10 mouse cellular contexts compared by ENCODE assay signal in genomic region chr7:127918203-127918602, GRCm38 (mm10). TPM values are rescaled to one million over a fixed set of nuclear protein-coding genes. Genes with fewer than 3 reads are reported as not detected.
DNase-seq lines count a peak whose midpoint lies in the region; ATAC-seq lines count a peak whose summit lies in the region.
"Had no signal": no experiment of that assay in that cellular context is flagged by ENCODE, and none has a peak within 500 bp of the region (broad histone marks: within the 10 kb centered on the region; RNA-seq: fewer than 3 reads in every experiment).

No protein-coding gene starts in this region.

- no peaks in the 10 kb centered on the region for H3K9me3 ChIP-seq in midbrain, embryonic 14.5 days (ENCODE audit: control insufficient read depth, low read length)
- H3K9me3 ChIP-seq in midbrain, embryonic 15.5 days = no peaks in the 10 kb centered on the region
- H3K9me3 ChIP-seq: hindbrain, embryonic 15.5 days; neural tube, embryonic 13.5 days had no signal

- H3K27ac ChIP-seq in midbrain, embryonic 14.5 days (replicated peaks; ENCODE audit: low read depth, low read length) = no peak overlapping the region
- H3K27ac ChIP-seq in midbrain, embryonic 15.5 days = no peak overlapping the region
- H3K27ac ChIP-seq: hindbrain, embryonic 15.5 days; neural tube, embryonic 13.5 days had no signal

- 57% methylated on average over 3 of the region's 3 CpGs for WGBS in midbrain, embryonic 14.5 days
- 64% methylated on average over 3 of the region's 3 CpGs for WGBS in midbrain, embryonic 15.5 days

- H3K27me3 ChIP-seq in midbrain, embryonic 14.5 days (ENCODE audit: control insufficient read depth, insufficient read depth, low read length) = no peaks in the 10 kb centered on the region
- H3K27me3 ChIP-seq in midbrain, embryonic 15.5 days (replicated peaks) = no peaks in the 10 kb centered on the region
- H3K27me3 ChIP-seq: hindbrain, embryonic 15.5 days; neural tube, embryonic 13.5 days had no signal

- ATAC-seq in midbrain, embryonic 14.5 days (ENCODE audit: low FRiP score, low TSS enrichment) = no peak
- no peak for ATAC-seq in midbrain, embryonic 15.5 days (replicated peaks)

- H3K4me3 ChIP-seq in midbrain, embryonic 14.5 days (replicated peaks; ENCODE audit: low read depth, low read length) = no peak overlapping the region
- no peak overlapping the region for H3K4me3 ChIP-seq in midbrain, embryonic 15.5 days
- H3K4me3 ChIP-seq: hindbrain, embryonic 15.5 days; neural tube, embryonic 13.5 days had no signal

- H3K36me3 ChIP-seq in midbrain, embryonic 14.5 days (ENCODE audit: control insufficient read depth, insufficient read depth, low read length) = peaks cover 61% of the 10 kb centered on the region
- peaks cover 19% of the 10 kb centered on the region; the same call in 1 of the 2 replicates for H3K36me3 ChIP-seq in midbrain, embryonic 15.5 days (replicated peaks)

- no peak overlapping the region for H3K9ac ChIP-seq in midbrain, embryonic 14.5 days (replicated peaks; ENCODE audit: low read length)
- H3K9ac ChIP-seq in midbrain, embryonic 15.5 days = no peak overlapping the region
- H3K9ac ChIP-seq: hindbrain, embryonic 15.5 days; neural tube, embryonic 13.5 days had no signal

- peaks cover 1% of the 10 kb centered on the region for H3K4me1 ChIP-seq in midbrain, embryonic 14.5 days (ENCODE audit: control insufficient read depth, insufficient read depth, low read length)
- peaks cover 4% of the 10 kb centered on the region for H3K4me1 ChIP-seq in midbrain, embryonic 15.5 days

- no peak overlapping the region for H3K4me2 ChIP-seq in midbrain, embryonic 14.5 days (ENCODE audit: low read length)
- no peak overlapping the region for H3K4me2 ChIP-seq in midbrain, embryonic 15.5 days
- H3K4me2 ChIP-seq: hindbrain, embryonic 15.5 days; neural tube, embryonic 13.5 days had no signal

- peak; percentile 75 for DNase-seq in embryo, embryonic 10 days (ENCODE audit: low spot score)
- DNase-seq in embryo, embryonic 9.5 days (ENCODE audit: extremely low spot score) = no peak
- DNase-seq in midbrain, embryonic 14.5 days = peak; percentile 55
- peak; percentile 51 to 53 for DNase-seq in cerebellum, postnatal 36 days
- DNase-seq in lung, postnatal 25 days (ENCODE audit: low spot score) = peak; percentile 64
- DNase-seq in frontal cortex, postnatal 14 days (ENCODE audit: low spot score in 2 of 2) = no peak
- no peak for DNase-seq in gastrocnemius, postnatal 10 days

RNA-seq across cellular contexts. Expression of gene Kat8, which starts 5.9 kb away (rescaled TPM):
- 44.1 and 51.2 TPM in 2 replicates for polyA plus RNA-seq in midbrain, embryonic 14.5 days (2014; fragmentation: Nextera tagmentation; extraction: Ambion mirVana)
- polyA plus RNA-seq in midbrain, embryonic 15.5 days (2015; fragmentation: Nextera tagmentation; extraction: Ambion mirVana) = 50.7 and 53.1 TPM in 2 replicates
- 10 to 100 TPM; 12.9 to 16.7 TPM for total RNA-seq in gastrocnemius, postnatal 10 days (2021)

RNA-seq across cellular contexts. Expression of gene Prss8, which starts 11.7 kb away (rescaled TPM):
- 0.28 TPM in 1 of 2 replicates, not detected in the other for polyA plus RNA-seq in midbrain, embryonic 14.5 days (2014; fragmentation: Nextera tagmentation; extraction: Ambion mirVana)
- polyA plus RNA-seq in midbrain, embryonic 15.5 days (2015; fragmentation: Nextera tagmentation; extraction: Ambion mirVana) = 0.29 and 0.35 TPM in 2 replicates
- total RNA-seq in gastrocnemius, postnatal 10 days (2021) = not detected

RNA-seq across cellular contexts. Expression of gene Bckdk, which starts 14.3 kb away (rescaled TPM):
- polyA plus RNA-seq in midbrain, embryonic 14.5 days (2014; fragmentation: Nextera tagmentation; extraction: Ambion mirVana) = 66.1 and 77.3 TPM in 2 replicates
- 61.3 and 66.6 TPM in 2 replicates for polyA plus RNA-seq in midbrain, embryonic 15.5 days (2015; fragmentation: Nextera tagmentation; extraction: Ambion mirVana)
- 10 to 100 TPM; 84.9 to 89.6 TPM for total RNA-seq in gastrocnemius, postnatal 10 days (2021)

RNA-seq across cellular contexts. Expression of gene Vkorc1, which starts 22.8 kb away (rescaled TPM):
- polyA plus RNA-seq in midbrain, embryonic 14.5 days (2014; fragmentation: Nextera tagmentation; extraction: Ambion mirVana) = 53.2 and 64.0 TPM in 2 replicates
- polyA plus RNA-seq in midbrain, embryonic 15.5 days (2015; fragmentation: Nextera tagmentation; extraction: Ambion mirVana) = 52.9 and 58.8 TPM in 2 replicates
- 10 to 100 TPM; 36.8 to 48.9 TPM for total RNA-seq in gastrocnemius, postnatal 10 days (2021)

RNA-seq across cellular contexts. Expression of gene Gm21974, which starts 22.9 kb away (rescaled TPM):
- polyA plus RNA-seq in midbrain, embryonic 14.5 days (2014; fragmentation: Nextera tagmentation; extraction: Ambion mirVana) = not detected in 2 replicates
- polyA plus RNA-seq in midbrain, embryonic 15.5 days (2015; fragmentation: Nextera tagmentation; extraction: Ambion mirVana) = not detected in 2 replicates
- not detected for total RNA-seq in gastrocnemius, postnatal 10 days (2021)
- polyA plus RNA-seq: hindbrain, embryonic 15.5 days; neural tube, embryonic 13.5 days had no signal

Comparison
In these comparisons a context has a peak if more than half of its experiments do, and no peak if none do; other contexts are left out.
1. DNase-seq: peak in embryo, embryonic 10 days (single experiment), midbrain, embryonic 14.5 days (single experiment), cerebellum, postnatal 36 days (2 of 2) and lung, postnatal 25 days (single experiment); none in embryo, embryonic 9.5 days (single experiment), frontal cortex, postnatal 14 days (0 of 2) and gastrocnemius, postnatal 10 days (single experiment).